Mouse (Mus musculus): ENCODE measurements around the gene Mtg1.

DNA sequence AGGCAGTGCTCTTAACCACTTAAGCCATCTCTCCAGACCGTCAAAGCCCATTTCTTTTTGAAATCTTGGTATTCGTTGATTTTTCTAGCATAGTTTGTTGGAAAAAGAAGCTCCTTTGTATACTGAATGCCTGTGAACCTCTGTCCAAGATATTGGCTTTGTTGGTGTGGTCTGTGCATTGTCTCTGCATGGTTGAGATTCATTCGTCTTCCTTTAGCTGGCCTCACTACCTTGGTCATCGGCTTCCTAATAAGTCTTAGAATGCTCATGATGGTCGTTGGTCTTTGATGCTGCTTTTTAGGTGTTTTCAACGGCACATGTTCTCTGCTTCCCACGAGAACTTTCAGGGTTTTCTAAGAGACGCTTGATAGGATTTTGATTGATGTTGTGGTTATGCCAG is 58.6 kb downstream of the Mtg1 start:
- no peak for TF ChIP-seq POLR2A (IDR thresholded peaks at IDR 0.05; ENCODE audit: control insufficient read depth, extremely low read depth, insufficient read depth, low read length, poor library complexity)
- no peak for TF ChIP-seq CTCF (IDR thresholded peaks at IDR 0.05; ENCODE audit: borderline replicate concordance, control insufficient read depth, extremely low read depth, insufficient read depth, low read length, poor library complexity)

All from thymus, adult 2 months (tissue).